In genomic region chr12:104238048-104238447, GRCm38 (mm10) we compare ENCODE assay signal across 8 mouse cellular contexts. TPM values are rescaled to one million over a fixed set of nuclear protein-coding genes. Genes with fewer than 3 reads are reported as not detected.
A peak's percentile ranks its signal among the peaks of the same experiment; 100 is the strongest.
DNase-seq lines count a peak whose midpoint lies in the region.
"Not testable (repeated sequence)": the region's sequence is repeated elsewhere in the genome, so short reads cannot be mapped to it uniquely, and the experiment has no call there.
"Had no signal": no experiment of that assay in that cellular context is flagged by ENCODE, and none has a peak within 500 bp of the region (broad histone marks: within the 10 kb centered on the region; RNA-seq: fewer than 3 reads in every experiment).

No protein-coding gene starts in this region.

- peaks cover 67% of the 10 kb centered on the region for H3K4me1 ChIP-seq in megakaryocyte, embryonic 14.5 days

- not testable (repeated sequence) for H3K27me3 ChIP-seq in megakaryocyte, embryonic 14.5 days (replicated peaks)

- peak; percentile 18 for DNase-seq in ZHBTc4 (ENCODE audit: low read depth, low spot score)
- peak; percentile 68 for DNase-seq in heart, adult 11 months

- peak overlapping the region; percentile 82 for H3K4me3 ChIP-seq in megakaryocyte, embryonic 14.5 days (replicated peaks)

- not testable (repeated sequence) for H3K9me3 ChIP-seq in megakaryocyte, embryonic 14.5 days

- peaks cover 32% of the 10 kb centered on the region for H3K36me3 ChIP-seq in megakaryocyte, embryonic 14.5 days (replicated peaks; ENCODE audit: low read length)

RNA-seq across cellular contexts. Expression of gene Serpina3g, which starts 2.0 kb away (rescaled TPM):
- 122 and 154 TPM in 2 replicates for polyA plus RNA-seq in megakaryocyte, embryonic 14.5 days (2012; ENCODE audit: insufficient read depth, low replicate concordance)
- polyA plus RNA-seq: G1E had no signal

RNA-seq across cellular contexts. Expression of gene Serpina3f, which starts 23.7 kb away (rescaled TPM):
- 1.3 TPM in 1 of 2 replicates, not detected in the other for polyA plus RNA-seq in megakaryocyte, embryonic 14.5 days (2012; ENCODE audit: insufficient read depth, low replicate concordance)
- polyA plus RNA-seq: C2C12; cerebellum, adult 2 months; G1E had no signal

RNA-seq across cellular contexts. Expression of gene Serpina3i, which starts 24.9 kb away (rescaled TPM):
- polyA plus RNA-seq in megakaryocyte, embryonic 14.5 days (2012; ENCODE audit: insufficient read depth, low replicate concordance), result 1.0 and 2.1 TPM in 2 replicates
- polyA plus RNA-seq: activated CD4-positive, CD25-positive, alpha-beta regulatory T cell, adult 4 months; C2C12; CD4-positive, CD25-positive, alpha-beta regulatory T cell, adult 4 months; cerebellum, adult 2 months; G1E had no signal
